9 mouse cellular contexts compared by ENCODE assay signal in the genomic region with DNA sequence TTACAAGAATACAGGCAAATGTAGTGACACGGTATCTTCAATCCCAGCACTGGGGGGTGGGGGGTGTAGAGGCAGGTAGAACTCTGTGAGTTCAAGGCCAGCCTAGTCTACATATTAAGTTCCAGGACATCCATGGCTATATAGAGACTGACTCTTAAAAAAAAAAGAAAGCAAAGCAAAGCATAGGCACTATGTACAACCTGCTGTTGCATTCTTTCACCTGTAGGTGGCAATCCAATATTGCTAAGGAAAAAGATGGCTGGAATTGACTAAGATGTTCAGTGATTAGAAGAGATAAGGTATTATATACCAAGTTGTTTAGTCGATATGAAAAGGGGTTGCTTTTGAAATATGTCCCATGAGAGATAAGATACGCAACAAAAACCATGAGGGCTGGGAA. TPM values are rescaled to one million over a fixed set of nuclear protein-coding genes. Genes with fewer than 3 reads are reported as not detected.
DNase-seq lines count a peak whose midpoint lies in the region; TF ChIP-seq lines count a peak whose summit lies in the region.
"Had no signal": no experiment of that assay in that cellular context is flagged by ENCODE, and none has a peak within 500 bp of the region (broad histone marks: within the 10 kb centered on the region; RNA-seq: fewer than 3 reads in every experiment).

No protein-coding gene starts in this region.

- no peak overlapping the region for H3K4me3 ChIP-seq in gastrocnemius, adult 2 months
- H3K4me3 ChIP-seq: neural tube, embryonic 12.5 days had no signal

- peak; percentile 19 for DNase-seq in gastrocnemius, adult 2 months
- no peak for DNase-seq in gastrocnemius, postnatal 14 days
- peak; percentile 34 for DNase-seq in right cerebral cortex, adult 18-20 months
- no peak for DNase-seq in right cerebral cortex, postnatal 4 days
- DNase-seq in cerebellum, adult 11 months = peak; percentile 30
- peak; percentile 28 to 45 for DNase-seq in heart, postnatal 36 days
- DNase-seq in lung, postnatal 25 days (ENCODE audit: low spot score) = peak; percentile 65
- DNase-seq in thymus, postnatal 4 days = peak; percentile 45

- no peak overlapping the region for H3K27ac ChIP-seq in gastrocnemius, adult 2 months
- H3K27ac ChIP-seq: neural tube, embryonic 12.5 days had no signal

- intact Hi-C loops in gastrocnemius, adult 2 months (cut with DNase I) = loop anchor here (1.0 to 10.0 kb wide), 2 partner anchors 119 to 130 kb away; no protein-coding TSS in a partner anchor
- intact Hi-C loops in gastrocnemius, postnatal 14 days (cut with DNase I; ENCODE audit: low total_unique reads) = no loop called here
- intact Hi-C loops in heart, postnatal 36 days (cut with DNase I) = loop anchor here (1.0 to 10.0 kb wide), 2 partner anchors 130 to 701 kb away; no protein-coding TSS in a partner anchor

- peak; percentile 90 for TF ChIP-seq CTCF in gastrocnemius, adult 2 months (IDR thresholded peaks at IDR 0.05)

RNA-seq across cellular contexts. Expression of gene Atp13a3, which starts 31.5 kb away (rescaled TPM):
- 10 to 100 TPM; 30.4 to 35.2 TPM for total RNA-seq in gastrocnemius, adult 2 months (2021)
- total RNA-seq in gastrocnemius, postnatal 14 days (2021) = 10 to 100 TPM; 62.2 to 76.9 TPM
- total RNA-seq in heart, postnatal 36 days (2021) = 10 to 100 TPM; 53.9 to 56.4 TPM

Comparison
In these comparisons a context has a peak if more than half of its experiments do, and no peak if none do; other contexts are left out.
1. DNase-seq: peak in gastrocnemius, adult 2 months (single experiment), right cerebral cortex, adult 18-20 months (single experiment), cerebellum, adult 11 months (single experiment), heart, postnatal 36 days (2 of 2), lung, postnatal 25 days (single experiment) and thymus, postnatal 4 days (single experiment); none in gastrocnemius, postnatal 14 days (single experiment) and right cerebral cortex, postnatal 4 days (single experiment).